Mouse (Mus musculus) cerebellum, adult 2 months (tissue): ENCODE measurements at regions not wholly inside any gene's neighbourhood (a gene's known extent, or its start where the extent isn't known, plus 50 kb on each side); places are given as distances from the start of the nearest gene placed in this dataset.
"Not testable (repeated sequence)": the region's sequence is repeated elsewhere in the genome, so short reads cannot be mapped to it uniquely, and the experiment has no call there.

ENCODE experiments used
- DNase-seq, 2 experiments: peaks; one replicate each; pipeline ENCODE4 v3.0.0; 2021
- H3K27ac ChIP-seq: fragments of 200-500 bp; 2 replicates; pipeline ENCODE4 v1.5.1; 2012; ENCODE audit warnings: low read length, control low read depth, inconsistent platforms; ENCODE audit not compliant: insufficient read depth
- H3K27me3 ChIP-seq: fragments of 200-500 bp; 2 replicates; pipeline ENCODE4 v1.6.1; 2012; ENCODE audit warnings: inconsistent platforms, mild to moderate bottlenecking, low read length, moderate library complexity; ENCODE audit not compliant: control insufficient read depth, insufficient read depth
- H3K4me1 ChIP-seq: fragments of 200-500 bp; 2 replicates; pipeline ENCODE4 v1.6.1; 2011; ENCODE audit warnings: low read length; ENCODE audit not compliant: control insufficient read depth, insufficient read depth
- H3K4me3 ChIP-seq: fragments of 200-500 bp; replicated peaks from 2 replicates; pipeline ENCODE3; 2011; ENCODE audit warnings: mild to moderate bottlenecking, low read depth, low read length, control low read depth; ENCODE audit not compliant: insufficient read depth
- CTCF ChIP-seq: fragments of 200-500 bp; IDR thresholded peaks from 2 replicates; pipeline ENCODE4 v1.5.1; 2011; ENCODE audit warnings: low read depth, mild to moderate bottlenecking, control low read depth, low read length, moderate library complexity, borderline replicate concordance; ENCODE audit not compliant: insufficient read depth
- POLR2A ChIP-seq: fragments of 200-500 bp; IDR thresholded peaks from 2 replicates; pipeline ENCODE4 v1.6.1; 2011; ENCODE audit warnings: low read length, control low read depth, borderline replicate concordance; ENCODE audit not compliant: insufficient read depth
- WGBS: fragments of 180-500 bp; shearing (Covaris S2); methylation state at CpG from one replicate; pipeline ENCODE4 v1.1.7; 2018; 5-methylcytosine and 5-hydroxymethylcytosine counted together

DNA sequence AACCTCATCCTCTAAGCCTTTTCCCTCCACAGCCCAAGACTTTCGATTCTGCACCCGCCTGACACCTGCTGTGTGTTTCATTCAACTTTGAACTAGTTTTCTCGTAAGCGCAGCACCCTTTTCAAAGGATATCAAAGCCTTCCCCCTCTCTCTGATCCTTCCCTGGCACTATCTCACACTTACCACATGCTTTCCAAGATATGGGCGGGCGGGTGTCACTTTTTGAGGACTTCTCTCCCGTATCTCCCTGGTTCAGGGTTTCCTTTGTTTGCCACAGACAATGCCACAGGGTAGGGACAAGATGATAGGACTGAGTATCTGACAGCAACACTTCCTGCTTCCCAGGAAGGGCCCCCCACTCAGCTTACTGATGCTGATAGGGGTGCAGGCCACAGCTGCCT, 76.8 kb upstream of the Mdm1 start:
- Histone ChIP-seq H3K27ac (no peak overlapping the region), H3K27me3 (no peaks in the 10 kb centered on the region), H3K4me1 (no peaks in the 10 kb centered on the region), H3K4me3 (no peak overlapping the region)
- no peak for DNase-seq
- WGBS, result 47% methylated on average over 7 of the region's 7 CpGs
- TF ChIP-seq POLR2A (no peak), CTCF (no peak)

- 95% methylated on average over 9 of the region's 11 CpGs for WGBS
- not testable (repeated sequence) for H3K27ac ChIP-seq, H3K4me1 ChIP-seq, H3K4me3 ChIP-seq, DNase-seq, H3K27me3 ChIP-seq
These were observed 65.3 kb upstream of the Mdm1 start for GRCm38 (mm10) chr10:118076341-118076740.

DNA sequence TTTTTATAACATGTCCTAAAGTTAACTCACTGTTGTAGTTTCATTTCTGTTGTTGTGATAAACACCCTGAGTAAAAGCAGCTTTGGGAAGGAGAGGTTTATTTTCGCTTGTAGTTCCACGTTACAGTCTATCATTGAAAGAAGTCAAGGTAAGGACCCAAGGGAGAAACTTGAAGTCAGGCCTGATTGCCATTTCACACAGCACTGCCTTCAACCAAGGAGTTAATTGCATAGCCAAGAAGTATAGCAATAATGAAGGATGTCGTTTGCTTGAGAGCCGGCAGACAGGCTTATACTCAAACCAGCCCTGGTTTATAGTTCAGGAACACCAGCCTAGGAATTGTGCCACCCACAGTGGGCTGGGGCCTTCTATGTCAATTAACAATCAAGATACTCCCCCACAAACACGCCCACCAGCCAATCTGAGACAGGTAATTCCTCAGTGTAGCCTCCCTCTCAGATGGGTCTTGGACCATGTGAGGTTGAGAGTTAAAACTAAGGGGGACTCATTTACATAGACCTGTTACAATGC, 59.9 kb upstream of the Mdm1 start:
- 91% methylated on average over 5 of the region's 5 CpGs for WGBS
- Histone ChIP-seq H3K27ac (no peak overlapping the region), H3K4me1 (no peaks in the 10 kb centered on the region), H3K27me3 (no peaks in the 10 kb centered on the region), H3K4me3 (no peak overlapping the region)
- no peak for DNase-seq
- TF ChIP-seq CTCF (no peak), POLR2A (no peak)

GRCm38 (mm10) chr10:118083035-118083720, 58.4 kb upstream of the Mdm1 start:
- H3K27ac ChIP-seq, result no peak overlapping the region
- no peaks in the 10 kb centered on the region for H3K27me3 ChIP-seq
- DNase-seq, result no peak
- TF ChIP-seq POLR2A, result no peak
- no peak for TF ChIP-seq CTCF
- no peak overlapping the region for H3K4me3 ChIP-seq
- H3K4me1 ChIP-seq, result no peaks in the 10 kb centered on the region
- 85% methylated on average over 13 of the region's 13 CpGs for WGBS

DNA sequence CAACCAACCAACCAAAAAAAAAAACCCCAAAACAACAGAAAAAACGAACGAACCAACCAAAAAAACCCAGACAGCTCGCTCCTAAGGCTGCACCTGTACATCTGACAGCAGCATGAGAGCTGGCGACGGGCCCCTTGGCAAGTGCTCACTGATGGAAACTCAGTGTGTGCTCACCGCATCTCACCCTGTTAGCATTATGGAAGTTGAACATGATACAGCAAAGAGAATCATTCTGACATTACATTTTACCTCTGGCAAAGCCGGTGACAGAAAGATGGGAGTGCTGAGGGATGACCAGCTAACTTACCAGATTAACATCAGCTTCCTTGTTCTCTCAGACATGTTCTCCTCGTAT, 57.9 kb upstream of the Mdm1 start:
- TF ChIP-seq POLR2A, result no peak
- TF ChIP-seq CTCF, result no peak
- DNase-seq, result no peak
- no peak overlapping the region for H3K27ac ChIP-seq
- 32% methylated on average over 8 of the region's 8 CpGs for WGBS
- no peaks in the 10 kb centered on the region for H3K4me1 ChIP-seq
- no peaks in the 10 kb centered on the region for H3K27me3 ChIP-seq
- H3K4me3 ChIP-seq, result no peak overlapping the region

DNA sequence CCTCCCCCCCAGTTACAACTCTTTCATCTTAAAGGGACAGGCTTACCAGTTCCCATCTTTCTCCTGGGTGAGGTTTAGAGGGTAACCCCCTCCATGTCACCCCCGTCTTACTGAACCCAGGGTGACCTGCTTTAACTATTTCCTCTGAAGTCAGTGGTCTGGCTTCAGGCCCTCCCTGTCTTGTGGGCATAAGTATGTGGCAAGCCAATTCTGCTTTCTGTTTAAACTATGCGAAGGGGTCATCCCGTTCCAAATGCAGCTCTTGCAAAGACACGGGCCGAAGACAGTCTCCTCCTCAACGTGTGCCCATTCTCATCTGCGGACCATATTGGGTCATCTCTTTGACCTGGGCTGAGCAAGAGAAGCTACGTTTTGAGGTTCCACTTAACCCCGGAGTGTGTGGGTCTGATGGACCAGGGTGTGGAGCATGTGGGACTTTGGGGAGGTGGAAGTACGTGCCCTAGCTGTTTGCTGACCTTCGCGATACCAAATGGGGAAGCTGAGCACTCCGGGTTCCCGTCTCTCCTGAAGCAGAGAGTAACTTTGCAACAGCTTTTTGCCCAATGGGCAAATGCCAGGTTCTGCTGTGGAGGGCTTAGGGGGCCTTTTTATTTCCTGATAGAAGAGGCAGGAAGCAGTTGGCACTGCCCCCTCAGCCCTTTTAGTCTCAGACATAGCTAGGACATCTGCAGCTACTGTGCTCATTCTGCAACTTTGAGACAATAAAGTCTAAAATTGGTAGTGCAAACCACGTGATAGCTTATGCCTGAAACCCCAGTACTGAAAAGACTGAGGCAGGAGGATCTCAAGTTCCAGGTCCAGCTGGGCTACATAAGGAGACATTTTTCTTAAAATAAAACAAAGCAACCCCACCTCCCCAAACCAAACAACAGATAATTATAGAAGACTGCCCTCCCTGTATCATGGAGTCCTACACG, 56.3 kb upstream of the Mdm1 start:
- TF ChIP-seq CTCF (no peak), POLR2A (no peak)
- Histone ChIP-seq H3K4me1 (no peaks in the 10 kb centered on the region), H3K27ac (no peak overlapping the region), H3K4me3 (no peak overlapping the region), H3K27me3 (no peaks in the 10 kb centered on the region)
- no peak for DNase-seq
- WGBS, result 96% methylated on average over 16 of the region's 16 CpGs

- WGBS, result 21% methylated on average over 12 of the region's 12 CpGs
- no peak for TF ChIP-seq CTCF
- TF ChIP-seq POLR2A, result no peak
- DNase-seq, result no peak
- H3K27ac ChIP-seq, result no peak overlapping the region
- no peak overlapping the region for H3K4me3 ChIP-seq
- H3K4me1 ChIP-seq, result no peaks in the 10 kb centered on the region
- no peaks in the 10 kb centered on the region for H3K27me3 ChIP-seq
These were observed 53.9 kb upstream of the Mdm1 start for GRCm38 (mm10) chr10:118087570-118088340.
